Mouse (Mus musculus) cortical plate, adult 2 months (tissue): ENCODE data around the gene Fgfr2.

Experiments
- CTCF ChIP-seq: fragments of 200-500 bp; IDR thresholded peaks from 2 replicates; pipeline ENCODE4 v1.5.1; 2011; ENCODE audit warnings: mild to moderate bottlenecking, control low read depth, low read length; ENCODE audit not compliant: insufficient read depth; ENCODE audit errors: extremely low read depth
- POLR2A ChIP-seq: fragments of 200-500 bp; IDR thresholded peaks from 2 replicates; pipeline ENCODE4 v1.6.1; 2011; ENCODE audit warnings: mild to moderate bottlenecking, low read length, control low read depth; ENCODE audit not compliant: insufficient read depth; ENCODE audit errors: extremely low read depth

GRCm38 (mm10) chr7:132820692-132821091 is 302.5 kb downstream of the Fgfr2 start:
- TF ChIP-seq CTCF (no peak), POLR2A (no peak)
